Mouse (Mus musculus) heart, adult 2 months (tissue): ENCODE measurements around the gene Il1r1. TPM values are rescaled to one million over a fixed set of nuclear protein-coding genes. Genes with fewer than 3 reads are reported as not detected.
A peak's percentile ranks its signal among the peaks of the same experiment; 100 is the strongest.

Experiments
- DNase-seq, 2 experiments: peaks; one replicate each; pipeline ENCODE4 v3.0.0; 2021
- H3K27ac ChIP-seq: fragments of 200-600 bp; 2 replicates; pipeline ENCODE4 v1.8.1; 2022
- H3K27me3 ChIP-seq: fragments of 200-500 bp; 2 replicates; pipeline ENCODE4 v1.6.1; 2012; ENCODE audit warnings: mild to moderate bottlenecking, low read length, inconsistent platforms, mixed read lengths; ENCODE audit not compliant: control insufficient read depth, insufficient read depth
- H3K36me3 ChIP-seq: fragments of 200-500 bp; 2 replicates; pipeline ENCODE4 v1.6.1; 2012; ENCODE audit warnings: low read length, inconsistent platforms; ENCODE audit not compliant: control insufficient read depth, insufficient read depth
- H3K4me1 ChIP-seq: fragments of 200-500 bp; 2 replicates; pipeline ENCODE4 v1.6.1; 2011; ENCODE audit warnings: low read length; ENCODE audit not compliant: control insufficient read depth, insufficient read depth
- H3K4me3 ChIP-seq: fragments of 200-600 bp; 2 replicates; pipeline ENCODE4 v1.8.1; 2022
- H3K79me2 ChIP-seq: fragments of 200-500 bp; replicated peaks from 2 replicates; pipeline ENCODE4 v1.6.1; 2012; ENCODE audit warnings: mild to moderate bottlenecking, inconsistent platforms, low read length, moderate library complexity, mixed read lengths; ENCODE audit not compliant: control insufficient read depth, insufficient read depth
- H3K9ac ChIP-seq: fragments of 200-500 bp; 2 replicates; pipeline ENCODE4 v1.6.1; 2012; ENCODE audit warnings: low read depth, mild to moderate bottlenecking, control low read depth, inconsistent platforms, low read length, mixed read lengths
- CTCF ChIP-seq: fragments of 200-600 bp; IDR thresholded peaks from 2 replicates; pipeline ENCODE4 v1.8.1; 2022; ENCODE audit warnings: antibody characterized with exemption, mild to moderate bottlenecking, moderate library complexity
- EP300 ChIP-seq: fragments of 200-500 bp; IDR thresholded peaks from 2 replicates; pipeline ENCODE4 v1.6.1; 2011; ENCODE audit warnings: low read depth, low read length, control low read depth; ENCODE audit not compliant: insufficient read depth
- POLR2A ChIP-seq: fragments of 200-500 bp; IDR thresholded peaks from 2 replicates; pipeline ENCODE4 v1.6.1; 2011; ENCODE audit warnings: mild to moderate bottlenecking, low read depth, low read length, control low read depth; ENCODE audit not compliant: insufficient read depth
- WGBS: fragments of 180-500 bp; shearing (Covaris S2); methylation state at CpG from one replicate; pipeline ENCODE4 v1.1.7; 2018; 5-methylcytosine and 5-hydroxymethylcytosine counted together
- intact Hi-C: fragments of 180-260 bp; cut with DNase I; formaldehyde crosslinking; loops from one replicate; pipeline ENCODE4 v1.15.1; 2025
- polyA plus RNA-seq: library from polyadenylated mRNA; depleted of rRNA; stranded (reverse); fragments of >200 nt; gene quantifications from 2 replicates; pipeline ENCODE4 v1.2.3, GENCODE M21; 2012
- total RNA-seq, 2 experiments: library from RNA; stranded (reverse); gene quantifications; 2 replicates each; pipeline ENCODE4 v1.2.3; 2021

Gene Il1r1
- total and polyA plus RNA-seq, 3 experiments, result 4.8 to 6.1 (median 5.5) TPM

DNA sequence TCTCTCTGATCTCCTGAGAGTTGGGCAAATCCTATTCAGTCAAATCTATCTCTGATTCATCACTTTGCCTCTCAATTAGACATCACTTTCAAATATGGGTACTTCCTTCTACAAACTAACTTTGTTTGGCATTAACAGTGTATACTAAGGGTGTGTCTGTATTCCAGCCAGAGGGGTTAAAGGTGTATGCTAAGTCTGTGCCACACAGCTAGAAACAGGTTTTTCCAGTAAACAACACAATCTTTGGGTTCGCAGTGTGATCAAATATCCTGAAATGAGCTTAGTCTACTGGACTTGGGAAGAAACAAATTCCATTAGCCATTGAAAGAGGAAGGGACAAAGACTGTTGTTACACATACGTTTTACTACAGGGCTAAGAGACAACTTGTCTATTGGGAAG, 30.6 kb upstream of the Il1r1 start:
- Histone ChIP-seq H3K27ac (no peak overlapping the region), H3K27me3 (no peaks in the 10 kb centered on the region), H3K79me2 (no peaks in the 10 kb centered on the region), H3K4me3 (no peak overlapping the region), H3K36me3 (no peaks in the 10 kb centered on the region), H3K4me1 (peaks cover 1% of the 10 kb centered on the region), H3K9ac (no peak overlapping the region)
- 91% methylated on average over 2 of the region's 2 CpGs for WGBS
- no peak for TF ChIP-seq POLR2A
- no peak for TF ChIP-seq CTCF
- no peak for TF ChIP-seq EP300
- intact Hi-C loops, result no loop called here
- DNase-seq, result no peak

DNA sequence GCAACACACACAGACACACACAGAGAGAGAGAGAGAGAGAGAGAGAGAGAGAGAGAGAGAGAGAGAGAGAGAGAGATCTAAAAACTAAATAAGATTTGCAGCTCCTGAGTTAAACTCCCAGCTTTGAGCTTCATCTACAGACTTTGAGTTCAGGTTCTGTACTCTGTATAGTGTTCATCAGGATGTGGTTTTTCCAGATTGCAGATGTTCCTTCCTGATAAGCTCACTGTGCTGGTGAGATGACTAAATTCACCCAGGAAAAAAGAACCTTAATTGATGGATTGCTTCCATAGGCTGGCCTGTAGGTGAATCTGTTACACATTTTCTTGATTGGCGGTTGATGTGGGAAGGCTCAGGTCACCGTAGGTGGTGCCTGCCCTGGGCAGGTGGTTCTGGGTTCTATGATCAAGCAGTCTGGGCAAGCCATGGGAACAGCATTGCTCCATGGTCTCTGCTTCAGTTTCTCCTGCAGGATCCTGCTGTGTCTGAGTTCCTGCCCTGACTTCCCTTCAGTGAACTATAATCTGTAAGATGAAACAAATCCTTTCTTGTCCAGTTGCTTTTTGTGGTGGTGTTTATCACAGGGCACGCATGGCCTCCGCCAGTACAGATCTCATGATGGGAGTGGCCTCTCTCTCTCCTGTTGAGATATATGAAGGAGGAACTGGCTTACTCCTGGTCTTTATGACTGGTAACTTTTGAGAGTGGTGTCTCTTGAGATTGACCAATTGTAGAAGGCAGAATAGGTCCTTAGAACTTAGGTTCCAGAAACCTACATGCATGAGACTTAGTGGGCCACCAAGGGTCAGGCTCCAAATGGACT, 11.3 kb upstream of the Il1r1 start:
- 81% methylated on average over 4 of the region's 4 CpGs for WGBS
- intact Hi-C loops, result no loop called here
- no peaks in the 10 kb centered on the region for H3K27me3 ChIP-seq

DNA sequence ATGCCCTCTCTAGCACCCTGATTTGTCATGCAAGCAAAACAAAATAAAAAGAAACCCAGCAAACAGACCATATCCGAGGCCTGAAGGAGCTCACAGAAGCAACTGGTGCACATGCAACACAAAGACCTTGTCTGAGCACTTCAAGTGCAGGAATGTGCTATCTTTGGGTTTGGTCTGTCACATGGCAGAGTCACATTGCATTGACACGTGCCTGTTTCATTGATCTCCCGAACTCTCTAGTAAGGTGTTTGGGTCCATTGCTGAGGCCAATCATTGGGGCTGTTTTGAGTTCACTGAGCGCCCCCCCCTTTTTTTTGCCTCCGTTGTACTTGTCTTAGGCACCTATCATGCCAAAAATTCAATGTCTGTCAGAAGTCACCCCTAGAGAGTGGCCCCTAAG, 7.4 kb upstream of the Il1r1 start:
- Histone ChIP-seq H3K9ac (no peak overlapping the region), H3K4me1 (peaks cover 1% of the 10 kb centered on the region), H3K79me2 (no peaks in the 10 kb centered on the region), H3K4me3 (no peak overlapping the region), H3K36me3 (no peaks in the 10 kb centered on the region), H3K27ac (no peak overlapping the region), H3K27me3 (no peaks in the 10 kb centered on the region)
- TF ChIP-seq POLR2A, result no peak
- TF ChIP-seq CTCF, result no peak
- TF ChIP-seq EP300, result no peak
- intact Hi-C loops, result no loop called here
- no peak for DNase-seq
- WGBS, result 83% methylated on average over 5 of the region's 5 CpGs

More for the DNA sequence above, 11.3 kb upstream of the Il1r1 start:
- H3K4me3 ChIP-seq, result no peak overlapping the region
- H3K36me3 ChIP-seq, result no peaks in the 10 kb centered on the region
- H3K27ac ChIP-seq, result no peak overlapping the region
- TF ChIP-seq POLR2A, result no peak
- no peak for TF ChIP-seq EP300
- no peak for TF ChIP-seq CTCF
- no peaks in the 10 kb centered on the region for H3K79me2 ChIP-seq
- no peak for DNase-seq
- no peak overlapping the region for H3K9ac ChIP-seq
- no peaks in the 10 kb centered on the region for H3K4me1 ChIP-seq

DNA sequence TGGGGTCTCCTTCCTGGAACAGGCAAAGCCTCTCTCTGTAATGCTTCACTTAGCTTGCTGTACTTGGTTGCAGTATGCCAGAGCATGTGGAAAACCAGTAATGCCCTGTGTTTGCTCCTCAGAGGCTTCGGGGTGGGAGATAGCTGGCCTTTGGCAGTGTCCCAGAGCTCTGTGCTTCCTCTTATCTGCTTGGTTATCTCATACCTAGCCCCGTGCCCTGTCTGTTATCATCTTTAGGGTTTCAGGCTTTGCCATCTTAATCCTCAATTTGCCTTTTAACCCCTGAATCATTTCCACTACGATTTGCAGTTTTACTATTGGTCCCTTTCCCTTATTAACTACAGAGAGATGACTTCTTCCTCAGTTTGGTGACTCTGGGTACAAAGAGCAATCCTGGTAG, 6.3 kb upstream of the Il1r1 start:
- Histone ChIP-seq H3K4me3 (no peak overlapping the region), H3K9ac (no peak overlapping the region), H3K27ac (no peak overlapping the region), H3K79me2 (no peaks in the 10 kb centered on the region), H3K27me3 (no peaks in the 10 kb centered on the region), H3K36me3 (no peaks in the 10 kb centered on the region), H3K4me1 (peaks cover 6% of the 10 kb centered on the region)
- 49% methylated on average over 3 of the region's 3 CpGs for WGBS
- no peak for DNase-seq
- TF ChIP-seq CTCF (no peak), EP300 (no peak), POLR2A (no peak)
- intact Hi-C loops, result no loop called here

DNA sequence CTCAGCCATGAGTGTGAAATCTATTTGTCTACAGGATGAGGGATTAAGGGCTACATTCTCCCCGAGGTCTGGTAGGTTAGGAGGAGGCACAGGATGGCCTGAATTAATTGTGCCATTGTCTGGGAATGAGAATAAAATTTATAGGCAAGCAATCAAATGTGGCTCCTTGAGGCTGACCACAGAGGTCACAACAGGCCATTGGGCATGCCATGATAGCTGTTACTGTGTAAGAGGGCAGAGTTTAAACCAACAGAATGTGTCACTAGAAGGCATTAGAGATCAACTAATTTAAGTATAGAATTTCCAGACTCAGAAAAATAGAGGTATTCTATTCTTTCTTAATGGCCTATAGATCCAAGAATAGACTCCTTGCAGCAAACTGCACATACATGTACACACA, 4.3 kb upstream of the Il1r1 start:
- H3K4me1 ChIP-seq, result peaks cover 11% of the 10 kb centered on the region
- DNase-seq, result no peak
- 86% methylated on average over 1 of the region's 1 CpGs for WGBS
- H3K27ac ChIP-seq, result no peak overlapping the region
- H3K79me2 ChIP-seq, result no peaks in the 10 kb centered on the region
- H3K36me3 ChIP-seq, result no peaks in the 10 kb centered on the region
- intact Hi-C loops, result loop anchor here (5.0 to 10.0 kb wide), 2 partner anchors 46 to 157 kb away; no protein-coding TSS in a partner anchor
- H3K9ac ChIP-seq, result no peak overlapping the region
- no peak overlapping the region for H3K4me3 ChIP-seq
- no peak for TF ChIP-seq POLR2A
- TF ChIP-seq EP300, result no peak
- no peak for TF ChIP-seq CTCF
- H3K27me3 ChIP-seq, result no peaks in the 10 kb centered on the region

DNA sequence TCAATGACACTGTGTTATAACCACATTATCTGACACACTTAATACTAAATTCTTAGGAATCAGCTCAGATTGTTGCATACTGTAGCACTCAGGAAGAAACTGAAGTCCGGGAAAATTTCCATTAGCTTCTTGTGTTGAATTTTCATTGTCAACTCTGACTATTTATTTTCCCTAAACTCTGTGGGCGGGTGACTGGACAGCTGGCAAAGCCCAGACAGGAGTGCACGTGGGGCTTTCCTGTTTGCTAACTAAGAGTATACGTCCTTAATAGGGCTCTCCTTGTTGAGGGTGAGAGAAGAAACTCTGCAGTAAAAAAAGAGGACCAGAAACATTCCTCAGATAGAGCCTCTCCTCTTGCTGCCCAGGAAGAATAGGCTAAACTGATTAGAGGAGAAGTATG, 3.0 kb upstream of the Il1r1 start:
- no peak for DNase-seq
- WGBS, result 31% methylated on average over 4 of the region's 4 CpGs
- Histone ChIP-seq H3K4me3 (no peak overlapping the region), H3K27ac (peak overlapping the region; percentile 21; the same call in 1 of the 2 replicates), H3K9ac (no peak overlapping the region), H3K36me3 (no peaks in the 10 kb centered on the region), H3K4me1 (peaks cover 11% of the 10 kb centered on the region), H3K27me3 (no peaks in the 10 kb centered on the region), H3K79me2 (no peaks in the 10 kb centered on the region)
- intact Hi-C loops, result loop anchor here (2.0 to 10.0 kb wide), 3 partner anchors 47 to 155 kb away; no protein-coding TSS in a partner anchor
- TF ChIP-seq EP300 (no peak), POLR2A (no peak), CTCF (no peak)
